Comparison of ENCODE assay signal across 8 mouse cellular contexts in the genomic region with DNA sequence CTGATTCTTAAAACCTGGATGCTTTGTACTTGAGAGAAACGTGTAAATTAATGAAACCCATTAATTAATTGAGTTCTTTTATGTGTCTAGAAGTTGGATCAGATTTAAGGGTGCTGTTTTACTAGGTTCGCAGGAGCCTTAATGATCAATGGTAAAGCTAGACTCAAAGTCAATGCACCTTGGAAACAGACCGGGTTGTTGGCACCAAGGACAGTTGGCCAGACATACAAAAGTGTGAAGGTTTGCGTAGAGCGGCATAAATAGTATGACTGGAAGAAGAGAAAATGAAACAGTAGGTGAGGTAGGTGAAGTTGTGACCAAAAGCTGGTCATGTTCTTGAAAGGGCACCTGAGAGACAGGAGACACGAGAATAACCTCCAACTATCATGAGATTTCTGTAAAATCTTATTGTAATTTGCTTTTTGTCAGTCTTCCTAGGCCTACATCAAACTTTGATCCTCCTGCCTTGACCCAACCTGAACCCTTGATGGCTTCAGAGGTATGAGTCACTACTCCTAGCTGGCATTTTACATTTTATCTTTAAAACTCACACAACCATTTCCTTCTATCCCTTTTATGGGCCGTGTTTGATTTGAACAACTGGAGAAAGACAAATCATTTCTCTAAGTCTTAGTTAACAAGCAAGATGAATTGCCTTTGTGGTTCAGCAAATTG. TPM values are rescaled to one million over a fixed set of nuclear protein-coding genes. Genes with fewer than 3 reads are reported as not detected.
A peak's percentile ranks its signal among the peaks of the same experiment; 100 is the strongest.
DNase-seq lines count a peak whose midpoint lies in the region; ATAC-seq and TF ChIP-seq lines count a peak whose summit lies in the region.

No protein-coding gene starts in this region.

- no peak for ATAC-seq in kidney, postnatal 0 days (replicated peaks; ENCODE audit: low FRiP score, low read depth)
- no peak for ATAC-seq in embryonic facial prominence, embryonic 15.5 days (ENCODE audit: insufficient number of reproducible peaks, low FRiP score, low TSS enrichment, low read depth)
- no peak for ATAC-seq in intestine, embryonic 16.5 days
- ATAC-seq in neural tube, embryonic 12.5 days (ENCODE audit: low FRiP score, low read depth): no peak

- TF ChIP-seq CTCF in kidney, postnatal 0 days (IDR thresholded peaks at IDR 0.05; ENCODE audit: low read depth): no peak

- no peaks in the 10 kb centered on the region for H3K9me3 ChIP-seq in kidney, postnatal 0 days (replicated peaks; ENCODE audit: low read length)
- H3K9me3 ChIP-seq in embryonic facial prominence, embryonic 15.5 days (replicated peaks): no peaks in the 10 kb centered on the region
- H3K9me3 ChIP-seq in intestine, embryonic 16.5 days (ENCODE audit: control insufficient read depth, low read length): no peaks in the 10 kb centered on the region
- no peaks in the 10 kb centered on the region for H3K9me3 ChIP-seq in neural tube, embryonic 12.5 days

- H3K4me1 ChIP-seq in kidney, postnatal 0 days (replicated peaks; ENCODE audit: insufficient read depth, low read length): peaks cover 9% of the 10 kb centered on the region; the same call in 1 of the 2 replicates
- H3K4me1 ChIP-seq in embryonic facial prominence, embryonic 15.5 days: peaks cover 6% of the 10 kb centered on the region
- H3K4me1 ChIP-seq in intestine, embryonic 16.5 days (ENCODE audit: control insufficient read depth, insufficient read depth, low read length): peaks cover 11% of the 10 kb centered on the region
- H3K4me1 ChIP-seq in neural tube, embryonic 12.5 days: peaks cover 8% of the 10 kb centered on the region

- H3K4me2 ChIP-seq in kidney, postnatal 0 days (ENCODE audit: low read length): peak overlapping the region; percentile 67
- H3K4me2 ChIP-seq in embryonic facial prominence, embryonic 15.5 days (replicated peaks): peak overlapping the region; percentile 74
- H3K4me2 ChIP-seq in intestine, embryonic 16.5 days (ENCODE audit: low read depth, low read length): peak overlapping the region; percentile 67
- H3K4me2 ChIP-seq in neural tube, embryonic 12.5 days (replicated peaks): peak overlapping the region; percentile 90

- no peaks in the 10 kb centered on the region for H3K27me3 ChIP-seq in kidney, postnatal 0 days (ENCODE audit: insufficient read depth, low read length)
- no peaks in the 10 kb centered on the region for H3K27me3 ChIP-seq in embryonic facial prominence, embryonic 15.5 days
- H3K27me3 ChIP-seq in intestine, embryonic 16.5 days (replicated peaks; ENCODE audit: control insufficient read depth, insufficient read depth, low read length): no peaks in the 10 kb centered on the region
- no peaks in the 10 kb centered on the region for H3K27me3 ChIP-seq in neural tube, embryonic 12.5 days (replicated peaks)

- WGBS in kidney, postnatal 0 days: 64% methylated on average over 7 of the region's 7 CpGs
- WGBS in embryonic facial prominence, embryonic 15.5 days: 75% methylated on average over 7 of the region's 7 CpGs
- 71% methylated on average over 7 of the region's 7 CpGs for WGBS in intestine, embryonic 16.5 days
- 85% methylated on average over 7 of the region's 7 CpGs for WGBS in neural tube, embryonic 12.5 days

- H3K4me3 ChIP-seq in kidney, postnatal 0 days (replicated peaks; ENCODE audit: low read depth, low read length): peak overlapping the region; percentile 83; the same call in 1 of the 2 replicates
- peak overlapping the region; percentile 94 for H3K4me3 ChIP-seq in embryonic facial prominence, embryonic 15.5 days (replicated peaks)
- peak overlapping the region; percentile 94; the same call in 1 of the 2 replicates for H3K4me3 ChIP-seq in intestine, embryonic 16.5 days (ENCODE audit: low read length)
- peak overlapping the region; percentile 88; the same call in 1 of the 2 replicates for H3K4me3 ChIP-seq in neural tube, embryonic 12.5 days

- no peak for DNase-seq in kidney, postnatal 0 days (ENCODE audit: low spot score)
- no peak for DNase-seq in kidney, adult 18-20 months
- no peak for DNase-seq in right cerebral cortex, postnatal 14 days
- no peak for DNase-seq in left cerebral cortex, postnatal 14 days (ENCODE audit: low spot score in 2 of 2)
- DNase-seq in right cerebral cortex, postnatal 36 days (ENCODE audit: low spot score in 2 of 2): no peak

- H3K36me3 ChIP-seq in kidney, postnatal 0 days (ENCODE audit: insufficient read depth, low read length): no peaks in the 10 kb centered on the region
- H3K36me3 ChIP-seq in embryonic facial prominence, embryonic 15.5 days: no peaks in the 10 kb centered on the region
- no peaks in the 10 kb centered on the region for H3K36me3 ChIP-seq in intestine, embryonic 16.5 days (ENCODE audit: control insufficient read depth, insufficient read depth, low read length)
- no peaks in the 10 kb centered on the region for H3K36me3 ChIP-seq in neural tube, embryonic 12.5 days

- H3K9ac ChIP-seq in kidney, postnatal 0 days (ENCODE audit: low read depth, low read length): no peak overlapping the region
- no peak overlapping the region for H3K9ac ChIP-seq in embryonic facial prominence, embryonic 15.5 days
- H3K9ac ChIP-seq in intestine, embryonic 16.5 days (ENCODE audit: low read depth, low read length): no peak overlapping the region
- no peak overlapping the region for H3K9ac ChIP-seq in neural tube, embryonic 12.5 days

- peak overlapping the region; percentile 97; the same call in 1 of the 2 replicates for H3K27ac ChIP-seq in kidney, postnatal 0 days
- peak overlapping the region; percentile 99; the same call in 1 of the 2 replicates for H3K27ac ChIP-seq in embryonic facial prominence, embryonic 15.5 days (replicated peaks)
- no peak overlapping the region for H3K27ac ChIP-seq in intestine, embryonic 16.5 days (ENCODE audit: low read length)
- no peak overlapping the region for H3K27ac ChIP-seq in neural tube, embryonic 12.5 days

- intact Hi-C loops in left cerebral cortex, postnatal 14 days (cut with DNase I): loop anchor here (5.0 kb wide), 1 partner anchor 51 kb away; the partner anchor contains the start of gene Ndc80

RNA-seq across cellular contexts. Expression of gene Smchd1, which starts 1.3 kb away (rescaled TPM):
- 47.0 and 53.3 TPM in 2 replicates for polyA plus RNA-seq in kidney, postnatal 0 days (2015; fragmentation: Nextera tagmentation; extraction: Ambion mirVana)
- polyA plus RNA-seq in embryonic facial prominence, embryonic 15.5 days (2015; fragmentation: Nextera tagmentation; extraction: Ambion mirVana): 58.8 and 62.7 TPM in 2 replicates
- polyA plus RNA-seq in intestine, embryonic 16.5 days (2015; fragmentation: Nextera tagmentation; extraction: Ambion mirVana): 30.5 and 35.0 TPM in 2 replicates
- 53.1 and 68.2 TPM in 2 replicates for polyA plus RNA-seq in neural tube, embryonic 12.5 days (2016; fragmentation: Nextera tagmentation; extraction: Ambion mirVana)
- 10 to 100 TPM; 27.3 to 28.5 TPM for total RNA-seq in left cerebral cortex, postnatal 14 days (2021)

RNA-seq across cellular contexts. Expression of gene Gm4707, which starts 16.8 kb away (rescaled TPM):
- polyA plus RNA-seq in kidney, postnatal 0 days (2015; fragmentation: Nextera tagmentation; extraction: Ambion mirVana): 0.80 TPM in 2 replicates
- polyA plus RNA-seq in embryonic facial prominence, embryonic 15.5 days (2015; fragmentation: Nextera tagmentation; extraction: Ambion mirVana): 3.3 and 4.0 TPM in 2 replicates
- 1.2 and 1.8 TPM in 2 replicates for polyA plus RNA-seq in intestine, embryonic 16.5 days (2015; fragmentation: Nextera tagmentation; extraction: Ambion mirVana)
- 2.6 and 3.4 TPM in 2 replicates for polyA plus RNA-seq in neural tube, embryonic 12.5 days (2016; fragmentation: Nextera tagmentation; extraction: Ambion mirVana)
- 1 to 10 TPM; 1.3 to 2.0 TPM for total RNA-seq in left cerebral cortex, postnatal 14 days (2021)

RNA-seq across cellular contexts. Expression of gene Ndc80, which starts 50.2 kb away (rescaled TPM):
- polyA plus RNA-seq in kidney, postnatal 0 days (2015; fragmentation: Nextera tagmentation; extraction: Ambion mirVana): 21.5 and 26.3 TPM in 2 replicates
- polyA plus RNA-seq in embryonic facial prominence, embryonic 15.5 days (2015; fragmentation: Nextera tagmentation; extraction: Ambion mirVana): 32.2 and 36.9 TPM in 2 replicates
- polyA plus RNA-seq in intestine, embryonic 16.5 days (2015; fragmentation: Nextera tagmentation; extraction: Ambion mirVana): 30.4 and 33.7 TPM in 2 replicates
- 31.4 and 33.7 TPM in 2 replicates for polyA plus RNA-seq in neural tube, embryonic 12.5 days (2016; fragmentation: Nextera tagmentation; extraction: Ambion mirVana)
- total RNA-seq in left cerebral cortex, postnatal 14 days (2021): 1 to 10 TPM; 1.0 to 1.3 TPM

Comparison
In these comparisons a context has a peak if more than half of its experiments do, and no peak if none do; other contexts are left out.
1. H3K27ac ChIP-seq: peak in kidney, postnatal 0 days (single experiment) and embryonic facial prominence, embryonic 15.5 days (single experiment); none in intestine, embryonic 16.5 days (single experiment) and neural tube, embryonic 12.5 days (single experiment).
2. Peak in every context shown above with its lines, with median percentiles within 50 percentile points of each other: H3K4me2 ChIP-seq and H3K4me3 ChIP-seq.